Mouse (Mus musculus) liver, adult (tissue): Measurements from ENCODE around the gene Trim17.

ENCODE experiments used
- GATA4 ChIP-seq: IDR thresholded peaks from 2 replicates; pipeline ENCODE4 v1.6.1; 2014; ENCODE audit warnings: mild to moderate bottlenecking, low read length; ENCODE audit not compliant: insufficient replicate concordance

The Trim17 gene

GRCm38 (mm10) chr11:58954420-58955142 is at the start of gene Trim17, which contains the start of gene Hist3h2a:
Gene Trim17, plus strand, starts transcription at chr11:58954685.
Gene Hist3h2a, plus strand, starts transcription at chr11:58954685.
- TF ChIP-seq GATA4, result no peak

DNA sequence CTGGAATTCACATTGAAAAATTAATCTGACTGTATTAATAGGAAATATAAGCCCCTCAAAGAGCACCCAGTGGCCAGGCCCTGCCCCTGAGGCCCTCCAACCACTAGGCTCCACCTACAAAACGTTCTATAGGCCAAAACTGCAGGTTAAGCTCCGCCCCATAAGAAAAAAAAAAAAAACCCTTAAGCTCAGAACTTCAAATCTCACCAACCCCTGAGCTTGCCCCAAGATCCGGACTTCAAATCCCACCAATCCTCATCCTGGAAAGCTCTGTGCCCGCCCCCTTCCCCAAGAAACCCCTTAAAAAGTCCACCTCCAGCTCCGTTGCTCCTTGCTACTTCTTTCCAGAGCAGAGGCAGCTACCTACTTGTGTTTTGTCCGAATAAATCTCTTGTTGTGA is 49.6 kb upstream of the Trim17 start:
- no peak for TF ChIP-seq GATA4

- TF ChIP-seq GATA4, result no peak
These were observed 40.7 kb upstream of the Trim17 start for GRCm38 (mm10) chr11:58913776-58914175.

- TF ChIP-seq GATA4, result no peak
These were observed 39.9 kb upstream of the Trim17 start for GRCm38 (mm10) chr11:58914461-58915028.

DNA sequence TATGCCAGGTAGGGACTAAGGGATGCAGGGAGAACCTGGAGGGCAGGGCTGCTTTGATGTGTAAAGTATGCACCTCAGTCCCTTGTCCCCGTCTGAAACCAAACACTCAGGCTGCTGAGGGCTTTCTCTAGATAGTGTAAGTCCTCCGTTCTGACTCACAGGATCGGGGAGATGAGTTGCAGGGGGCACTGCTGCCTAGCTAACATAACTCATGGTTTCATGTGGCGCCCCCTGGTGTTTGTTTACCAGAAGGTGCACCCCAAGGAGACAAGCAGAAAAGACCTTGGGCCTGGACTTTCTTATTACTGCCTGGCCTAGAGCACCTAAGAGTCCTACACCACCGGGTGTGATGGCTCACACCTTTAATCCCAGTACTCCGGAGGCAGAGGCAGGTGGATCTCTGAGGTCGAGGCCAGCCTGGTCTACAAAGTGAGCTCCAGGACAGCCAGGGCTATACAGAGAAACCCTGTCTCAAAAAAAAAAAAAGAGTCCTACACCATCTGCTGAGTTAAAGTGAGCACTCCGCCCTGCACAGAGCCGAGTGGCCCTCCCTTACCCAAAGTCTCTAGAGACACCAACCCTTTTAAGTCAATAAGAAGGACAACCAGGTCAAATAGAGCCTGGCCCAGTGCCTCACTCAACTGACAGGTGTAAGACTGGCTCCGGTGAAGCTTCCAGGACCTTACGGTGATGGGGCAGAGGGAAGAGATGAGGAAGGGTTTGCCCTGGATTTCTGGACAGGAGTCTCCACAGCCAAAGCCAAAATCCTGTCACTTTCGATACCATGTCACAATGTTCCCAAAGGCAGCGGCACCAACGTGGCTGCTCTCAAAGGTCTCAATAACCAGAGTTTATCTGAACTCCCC is 37.4 kb upstream of the Trim17 start:
- no peak for TF ChIP-seq GATA4

GRCm38 (mm10) chr11:58917745-58918366 is 36.6 kb upstream of the Trim17 start, which contains the start of gene Btnl10:
Gene Btnl10, plus strand, starts transcription at chr11:58917908.
- TF ChIP-seq GATA4, result no peak

DNA sequence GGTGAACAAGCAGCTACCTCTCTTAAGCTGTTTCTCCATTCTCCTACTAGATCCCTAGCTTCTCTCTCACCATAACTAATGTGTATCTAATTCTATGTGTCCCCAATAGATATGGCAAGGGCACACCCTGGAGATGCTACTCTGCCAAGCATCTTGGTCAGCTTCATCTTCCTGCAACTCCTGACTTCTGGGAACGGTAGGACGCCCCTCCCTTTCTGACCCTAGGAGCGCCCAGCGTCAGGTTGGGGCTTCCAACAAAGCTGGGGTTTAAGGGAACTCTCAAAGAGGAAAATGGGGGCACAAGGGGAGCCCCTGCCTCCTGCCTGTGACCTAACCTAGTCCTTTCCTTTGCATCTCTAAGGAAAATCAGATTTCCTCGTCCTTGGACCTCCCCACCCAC is 35.7 kb upstream of the Trim17 start:
- TF ChIP-seq GATA4, result no peak

DNA sequence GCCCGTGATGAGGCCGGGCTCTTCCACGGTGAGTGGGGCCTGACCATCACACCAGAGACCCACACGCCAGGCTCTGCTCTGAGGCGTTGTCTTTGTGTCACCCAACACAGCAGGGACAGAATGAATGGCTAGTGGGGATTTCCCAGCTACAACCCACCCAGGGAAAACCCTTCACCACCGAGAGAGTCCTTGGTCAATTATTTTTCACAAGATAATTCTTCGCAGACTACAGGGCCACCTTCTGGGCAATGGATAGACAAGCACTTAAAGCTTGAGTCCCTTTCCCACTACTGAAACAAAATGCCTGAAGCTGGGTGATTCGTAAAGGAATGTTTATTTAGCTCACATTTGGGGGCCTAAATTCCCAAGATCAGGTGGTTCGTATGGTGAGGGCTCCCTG is 32.1 kb upstream of the Trim17 start:
- no peak for TF ChIP-seq GATA4

DNA sequence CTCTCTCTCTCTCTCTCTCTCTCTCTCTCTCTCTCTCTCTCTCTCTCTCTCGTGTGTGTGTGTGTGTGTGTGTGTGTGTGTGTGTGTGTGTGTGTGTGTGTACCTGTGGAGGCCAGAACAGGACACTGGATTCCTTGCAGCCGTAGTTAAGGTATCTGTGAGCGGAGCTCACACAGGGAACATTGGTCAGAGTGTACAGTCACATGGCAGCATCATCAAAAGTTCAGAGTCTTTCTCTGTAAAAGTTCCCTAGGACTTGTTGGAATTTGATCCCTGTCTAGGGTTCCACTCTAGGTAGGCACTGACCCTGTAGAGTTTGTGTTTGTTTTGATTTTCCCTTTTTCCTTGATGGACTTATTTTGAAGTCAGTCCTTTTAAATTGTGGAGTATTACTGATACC is 27.8 kb upstream of the Trim17 start:
- no peak for TF ChIP-seq GATA4

DNA sequence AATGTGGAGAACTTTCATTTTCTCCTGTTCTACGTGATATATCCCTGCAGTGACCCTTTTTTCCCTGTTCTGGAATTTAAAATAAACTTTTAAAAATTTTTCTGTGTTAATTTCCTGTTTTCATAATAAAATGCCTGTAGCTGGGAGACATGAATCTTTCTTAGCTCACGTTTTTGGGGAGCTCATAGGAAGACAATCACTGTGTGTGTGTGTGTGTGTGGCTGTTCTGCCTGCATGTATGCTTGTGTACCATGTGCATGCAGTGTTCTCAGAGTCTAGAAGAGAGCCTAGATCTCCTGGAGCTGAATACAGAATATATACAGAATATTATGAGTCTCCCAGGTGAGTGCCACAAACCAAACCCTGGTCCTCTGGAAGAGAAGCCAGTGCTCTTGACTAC is 27.4 kb upstream of the Trim17 start:
- no peak for TF ChIP-seq GATA4

DNA sequence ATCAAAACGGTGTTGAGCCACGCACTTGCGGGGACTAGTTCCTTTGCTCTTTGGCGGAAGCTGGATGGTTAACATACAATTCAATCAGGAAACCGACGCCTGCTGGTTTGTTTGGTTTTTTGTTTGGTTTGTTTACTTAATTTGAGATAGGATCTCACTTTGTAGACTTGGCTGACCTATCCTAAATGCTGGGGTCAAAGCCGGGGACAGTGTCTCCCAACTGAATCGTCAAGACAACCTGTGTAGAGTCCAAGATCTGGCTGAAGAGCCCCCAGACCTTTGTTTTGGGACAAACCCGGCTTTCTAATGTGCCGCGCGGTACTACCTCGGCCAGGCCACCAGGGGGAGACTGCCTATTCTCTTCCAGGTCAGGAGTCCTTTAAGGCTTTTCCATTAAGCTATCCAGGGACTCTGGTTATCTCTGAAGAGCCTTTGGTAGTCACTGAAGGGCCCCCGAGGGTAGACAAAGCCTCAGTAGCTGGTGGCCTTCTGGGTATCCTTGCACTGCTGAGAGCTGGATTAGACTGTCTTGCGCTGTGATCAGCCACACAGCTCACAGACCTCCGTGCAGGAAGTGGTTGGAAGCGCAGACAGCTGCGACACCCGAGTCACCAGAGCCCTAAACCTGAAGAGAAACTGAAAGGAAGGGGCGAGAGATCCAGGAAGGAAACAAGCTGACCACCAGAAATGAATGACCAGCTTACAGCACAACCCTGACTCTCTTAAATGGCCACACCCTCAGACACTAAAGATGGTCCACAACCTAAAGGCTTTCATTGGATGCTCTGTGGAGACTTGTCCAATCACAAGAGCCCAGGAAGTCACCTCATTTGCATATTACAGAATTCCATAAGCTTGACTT is 26.5 kb upstream of the Trim17 start:
- TF ChIP-seq GATA4, result peak; percentile 29; the same call in 1 of the 2 replicates

GRCm38 (mm10) chr11:58929055-58929454 is 25.4 kb upstream of the Trim17 start:
- no peak for TF ChIP-seq GATA4

DNA sequence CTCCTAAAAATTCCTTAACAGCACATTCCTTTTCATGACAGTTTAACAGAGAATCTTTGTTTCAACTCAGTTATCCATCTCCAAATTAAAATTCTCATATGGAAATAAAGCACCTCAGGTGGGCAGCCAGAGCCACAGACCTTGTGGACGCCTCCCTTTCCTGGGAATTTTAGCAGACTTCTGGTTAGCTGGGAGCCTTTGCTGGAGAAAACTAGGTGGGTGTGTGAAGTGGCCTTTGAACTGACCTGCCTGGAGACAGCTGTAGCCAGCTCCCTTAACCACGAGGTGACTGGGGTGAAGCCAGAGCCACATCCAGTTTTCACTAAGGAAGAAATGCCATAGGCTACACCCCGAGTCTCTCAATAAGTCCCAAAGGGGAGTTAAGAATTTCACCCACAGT is 24.8 kb upstream of the Trim17 start:
- TF ChIP-seq GATA4, result no peak

DNA sequence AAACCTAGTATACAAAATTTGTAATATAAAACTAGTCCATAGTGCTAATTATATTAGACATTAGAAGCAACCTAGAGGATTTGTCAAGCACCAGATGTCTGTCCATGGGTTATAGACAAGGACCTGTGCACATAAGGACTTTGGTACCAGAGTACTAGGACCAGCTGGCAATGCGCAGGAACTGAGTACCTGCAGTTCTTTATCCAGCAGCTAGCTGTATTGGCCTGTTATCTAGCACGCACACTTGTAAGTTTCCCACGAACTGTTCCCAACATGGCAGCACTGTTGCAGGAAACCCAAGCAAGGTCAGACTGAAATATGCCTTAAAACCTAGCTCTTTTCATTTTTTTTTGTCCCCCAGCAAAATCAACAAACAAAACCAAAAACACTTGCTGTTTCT is 24.2 kb upstream of the Trim17 start:
- TF ChIP-seq GATA4, result no peak
